Mouse (Mus musculus): ENCODE measurements around the gene Ppargc1a. TPM values are rescaled to one million over a fixed set of nuclear protein-coding genes. Genes with fewer than 3 reads are reported as not detected.

Gene Ppargc1a
- polyA plus RNA-seq, 1 experiment, result 1.4 TPM

- H3K4me3 ChIP-seq (ENCODE audit: control insufficient read depth, insufficient read depth, low read length), result no peak overlapping the region
- H3K27me3 ChIP-seq (ENCODE audit: control insufficient read depth, insufficient read depth, low read length), result no peaks in the 10 kb centered on the region
- H3K4me1 ChIP-seq (replicated peaks; ENCODE audit: control insufficient read depth, insufficient read depth, low read length), result no peaks in the 10 kb centered on the region
- TF ChIP-seq CTCF (IDR thresholded peaks at IDR 0.05; ENCODE audit: borderline replicate concordance, control insufficient read depth, extremely low read depth, insufficient read depth, low read length, poor library complexity) (no peak), POLR2A (IDR thresholded peaks at IDR 0.05; ENCODE audit: control insufficient read depth, extremely low read depth, insufficient read depth, low read length, poor library complexity) (no peak)
- H3K36me3 ChIP-seq (ENCODE audit: control insufficient read depth, insufficient read depth, low read length), result no peaks in the 10 kb centered on the region
- no peak overlapping the region for H3K27ac ChIP-seq (ENCODE audit: control insufficient read depth, insufficient read depth, low read length)
- WGBS, result 96% methylated on average over 6 of the region's 6 CpGs
- no peak for DNase-seq
These were observed 29.2 kb downstream of the Ppargc1a start for GRCm38 (mm10) chr5:51538319-51538718.

- no peak overlapping the region for H3K27ac ChIP-seq (ENCODE audit: control insufficient read depth, insufficient read depth, low read length)
- H3K36me3 ChIP-seq (ENCODE audit: control insufficient read depth, insufficient read depth, low read length), result no peaks in the 10 kb centered on the region
- DNase-seq, result no peak
- no peak for TF ChIP-seq CTCF (IDR thresholded peaks at IDR 0.05; ENCODE audit: borderline replicate concordance, control insufficient read depth, extremely low read depth, insufficient read depth, low read length, poor library complexity)
- no peak for TF ChIP-seq POLR2A (IDR thresholded peaks at IDR 0.05; ENCODE audit: control insufficient read depth, extremely low read depth, insufficient read depth, low read length, poor library complexity)
- H3K27me3 ChIP-seq (ENCODE audit: control insufficient read depth, insufficient read depth, low read length), result no peaks in the 10 kb centered on the region
- no peak overlapping the region for H3K4me3 ChIP-seq (ENCODE audit: control insufficient read depth, insufficient read depth, low read length)
- H3K4me1 ChIP-seq (replicated peaks; ENCODE audit: control insufficient read depth, insufficient read depth, low read length), result no peaks in the 10 kb centered on the region
These were observed 29.9 kb downstream of the Ppargc1a start for GRCm38 (mm10) chr5:51537646-51538030.

GRCm38 (mm10) chr5:51537009-51537645, 30.4 kb downstream of the Ppargc1a start:
- WGBS, result 90% methylated on average over 7 of the region's 7 CpGs
- Histone ChIP-seq H3K27me3 (ENCODE audit: control insufficient read depth, insufficient read depth, low read length) (no peaks in the 10 kb centered on the region), H3K4me1 (replicated peaks; ENCODE audit: control insufficient read depth, insufficient read depth, low read length) (no peaks in the 10 kb centered on the region), H3K36me3 (ENCODE audit: control insufficient read depth, insufficient read depth, low read length) (no peaks in the 10 kb centered on the region), H3K27ac (ENCODE audit: control insufficient read depth, insufficient read depth, low read length) (no peak overlapping the region), H3K4me3 (ENCODE audit: control insufficient read depth, insufficient read depth, low read length) (no peak overlapping the region)
- no peak for DNase-seq
- TF ChIP-seq POLR2A (IDR thresholded peaks at IDR 0.05; ENCODE audit: control insufficient read depth, extremely low read depth, insufficient read depth, low read length, poor library complexity), result no peak
- TF ChIP-seq CTCF (IDR thresholded peaks at IDR 0.05; ENCODE audit: borderline replicate concordance, control insufficient read depth, extremely low read depth, insufficient read depth, low read length, poor library complexity), result no peak

- TF ChIP-seq CTCF (IDR thresholded peaks at IDR 0.05; ENCODE audit: borderline replicate concordance, control insufficient read depth, extremely low read depth, insufficient read depth, low read length, poor library complexity) (no peak), POLR2A (IDR thresholded peaks at IDR 0.05; ENCODE audit: control insufficient read depth, extremely low read depth, insufficient read depth, low read length, poor library complexity) (no peak)
- Histone ChIP-seq H3K4me3 (ENCODE audit: control insufficient read depth, insufficient read depth, low read length) (no peak overlapping the region), H3K27ac (ENCODE audit: control insufficient read depth, insufficient read depth, low read length) (no peak overlapping the region), H3K36me3 (ENCODE audit: control insufficient read depth, insufficient read depth, low read length) (no peaks in the 10 kb centered on the region), H3K4me1 (replicated peaks; ENCODE audit: control insufficient read depth, insufficient read depth, low read length) (no peaks in the 10 kb centered on the region), H3K27me3 (ENCODE audit: control insufficient read depth, insufficient read depth, low read length) (no peaks in the 10 kb centered on the region)
- DNase-seq, result no peak
- 84% methylated on average over 1 of the region's 1 CpGs for WGBS
These were observed 33.1 kb downstream of the Ppargc1a start for GRCm38 (mm10) chr5:51534456-51534855.

GRCm38 (mm10) chr5:51531286-51531685, 36.2 kb downstream of the Ppargc1a start:
- no peak for DNase-seq
- no peak overlapping the region for H3K27ac ChIP-seq (ENCODE audit: control insufficient read depth, insufficient read depth, low read length)
- 90% methylated on average over 1 of the region's 1 CpGs for whole genome bisulfite sequencing
- no peak overlapping the region for H3K4me3 ChIP-seq (ENCODE audit: control insufficient read depth, insufficient read depth, low read length)
- no peaks in the 10 kb centered on the region for H3K36me3 ChIP-seq (ENCODE audit: control insufficient read depth, insufficient read depth, low read length)
- H3K4me1 ChIP-seq (replicated peaks; ENCODE audit: control insufficient read depth, insufficient read depth, low read length), result no peaks in the 10 kb centered on the region
- TF ChIP-seq CTCF (IDR thresholded peaks at IDR 0.05; ENCODE audit: borderline replicate concordance, control insufficient read depth, extremely low read depth, insufficient read depth, low read length, poor library complexity), result no peak
- no peak for TF ChIP-seq POLR2A (IDR thresholded peaks at IDR 0.05; ENCODE audit: control insufficient read depth, extremely low read depth, insufficient read depth, low read length, poor library complexity)
- no peaks in the 10 kb centered on the region for H3K27me3 ChIP-seq (ENCODE audit: control insufficient read depth, insufficient read depth, low read length)

GRCm38 (mm10) chr5:51529444-51529843, 38.1 kb downstream of the Ppargc1a start:
- Histone ChIP-seq H3K27me3 (ENCODE audit: control insufficient read depth, insufficient read depth, low read length) (no peaks in the 10 kb centered on the region), H3K27ac (ENCODE audit: control insufficient read depth, insufficient read depth, low read length) (no peak overlapping the region), H3K4me1 (replicated peaks; ENCODE audit: control insufficient read depth, insufficient read depth, low read length) (no peaks in the 10 kb centered on the region), H3K36me3 (ENCODE audit: control insufficient read depth, insufficient read depth, low read length) (no peaks in the 10 kb centered on the region), H3K4me3 (ENCODE audit: control insufficient read depth, insufficient read depth, low read length) (no peak overlapping the region)
- DNase-seq, result no peak
- 96% methylated on average over 2 of the region's 2 CpGs for WGBS
- no peak for TF ChIP-seq CTCF (IDR thresholded peaks at IDR 0.05; ENCODE audit: borderline replicate concordance, control insufficient read depth, extremely low read depth, insufficient read depth, low read length, poor library complexity)
- no peak for TF ChIP-seq POLR2A (IDR thresholded peaks at IDR 0.05; ENCODE audit: control insufficient read depth, extremely low read depth, insufficient read depth, low read length, poor library complexity)

- TF ChIP-seq POLR2A (IDR thresholded peaks at IDR 0.05; ENCODE audit: control insufficient read depth, extremely low read depth, insufficient read depth, low read length, poor library complexity) (no peak), CTCF (IDR thresholded peaks at IDR 0.05; ENCODE audit: borderline replicate concordance, control insufficient read depth, extremely low read depth, insufficient read depth, low read length, poor library complexity) (no peak)
- Histone ChIP-seq H3K36me3 (ENCODE audit: control insufficient read depth, insufficient read depth, low read length) (no peaks in the 10 kb centered on the region), H3K27ac (ENCODE audit: control insufficient read depth, insufficient read depth, low read length) (no peak overlapping the region), H3K27me3 (ENCODE audit: control insufficient read depth, insufficient read depth, low read length) (no peaks in the 10 kb centered on the region), H3K4me3 (ENCODE audit: control insufficient read depth, insufficient read depth, low read length) (no peak overlapping the region), H3K4me1 (replicated peaks; ENCODE audit: control insufficient read depth, insufficient read depth, low read length) (no peaks in the 10 kb centered on the region)
- no peak for DNase-seq
These were observed 39.4 kb downstream of the Ppargc1a start for GRCm38 (mm10) chr5:51528165-51528498.

Data from thymus, adult 2 months (tissue).